Mouse (Mus musculus): ENCODE results near the gene Fat1. TPM values are rescaled to one million over a fixed set of nuclear protein-coding genes. Genes with fewer than 3 reads are reported as not detected.

Gene Fat1
- polyA plus RNA-seq, 1 experiment: 34.8 TPM

DNA sequence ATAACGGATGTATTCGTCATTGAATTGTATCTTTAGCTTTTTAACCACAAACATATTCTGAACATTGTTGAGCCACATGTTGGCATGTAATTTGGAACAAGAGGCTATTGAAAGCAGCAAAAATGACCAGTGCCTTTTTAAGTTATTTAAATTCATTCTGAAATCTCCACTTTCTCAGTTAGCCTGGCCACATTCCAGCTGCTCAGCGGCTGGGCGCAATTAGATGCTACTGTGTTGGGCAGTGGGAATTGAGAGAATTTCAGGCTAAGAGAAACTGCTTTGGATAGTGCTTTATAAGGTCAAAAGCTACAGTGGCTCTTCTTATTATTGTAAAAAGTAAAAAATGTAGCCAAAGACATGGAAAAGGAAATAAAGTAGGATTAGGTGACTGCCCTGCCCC, 67.4 kb downstream of the Fat1 start:
- DNase-seq (ENCODE audit: low read depth): no peak

DNA sequence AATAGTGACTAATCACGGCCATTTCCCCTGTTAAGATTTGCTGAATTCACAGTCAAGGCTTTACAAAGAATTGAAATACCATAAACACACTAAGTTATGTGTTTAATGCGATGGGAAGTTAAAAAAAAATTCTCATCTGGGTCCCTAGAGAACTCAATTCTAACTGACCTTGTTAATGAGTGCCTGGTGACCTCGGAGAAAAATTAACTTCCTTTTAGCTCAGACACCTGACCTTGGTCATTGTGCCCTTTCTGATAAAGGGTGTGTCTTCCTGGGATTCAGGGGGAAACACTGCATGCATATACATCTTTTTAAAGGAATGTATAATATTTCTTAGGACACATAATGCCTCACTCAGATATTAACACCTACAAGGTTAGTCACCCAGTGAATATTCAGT, 68.8 kb downstream of the Fat1 start:
- DNase-seq (ENCODE audit: low read depth): no peak

- no peak for DNase-seq (ENCODE audit: low read depth)
These were observed 75.4 kb downstream of the Fat1 start for GRCm38 (mm10) chr8:45010685-45011084.

DNA sequence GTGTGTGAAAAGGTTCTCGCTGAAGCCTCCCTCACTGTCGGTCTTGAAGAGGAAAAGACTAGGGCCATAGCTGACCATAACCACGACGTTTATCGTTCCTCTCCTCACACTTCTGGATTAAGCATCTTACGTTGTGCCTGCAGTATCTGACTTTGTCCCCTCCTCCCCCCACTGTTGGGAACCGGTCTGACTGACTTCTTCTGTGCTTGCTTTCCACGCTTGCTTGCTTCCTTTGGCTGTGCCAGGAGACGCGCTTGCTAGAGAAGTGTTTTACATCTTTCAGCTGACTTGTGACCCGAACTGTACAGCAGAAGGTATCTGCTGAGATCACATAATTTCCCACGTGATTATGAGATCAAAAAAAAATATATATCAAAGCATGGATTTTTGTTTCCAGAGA, 76.5 kb downstream of the Fat1 start:
- no peak for DNase-seq (ENCODE audit: low read depth)

DNA sequence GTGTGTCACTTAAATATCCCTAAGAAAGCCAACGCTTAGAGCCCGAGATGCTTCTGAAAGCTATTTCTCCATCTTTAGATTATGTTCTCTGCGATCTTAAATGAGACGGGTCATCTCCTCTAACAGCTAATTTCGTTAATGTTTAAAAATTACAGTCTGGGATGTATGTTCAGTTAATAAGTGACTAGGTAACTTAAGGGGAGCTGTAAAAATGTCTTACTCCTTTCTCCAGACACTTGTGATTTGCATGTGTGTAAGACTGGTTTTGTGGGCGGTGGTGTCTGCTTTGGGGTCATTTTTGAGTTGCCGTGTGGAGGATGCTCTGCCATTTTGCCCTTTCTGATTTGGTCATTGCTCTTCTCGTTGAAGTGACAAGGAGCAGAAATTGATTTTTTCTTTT, 78.6 kb downstream of the Fat1 start:
- DNase-seq (ENCODE audit: low read depth): no peak

DNA sequence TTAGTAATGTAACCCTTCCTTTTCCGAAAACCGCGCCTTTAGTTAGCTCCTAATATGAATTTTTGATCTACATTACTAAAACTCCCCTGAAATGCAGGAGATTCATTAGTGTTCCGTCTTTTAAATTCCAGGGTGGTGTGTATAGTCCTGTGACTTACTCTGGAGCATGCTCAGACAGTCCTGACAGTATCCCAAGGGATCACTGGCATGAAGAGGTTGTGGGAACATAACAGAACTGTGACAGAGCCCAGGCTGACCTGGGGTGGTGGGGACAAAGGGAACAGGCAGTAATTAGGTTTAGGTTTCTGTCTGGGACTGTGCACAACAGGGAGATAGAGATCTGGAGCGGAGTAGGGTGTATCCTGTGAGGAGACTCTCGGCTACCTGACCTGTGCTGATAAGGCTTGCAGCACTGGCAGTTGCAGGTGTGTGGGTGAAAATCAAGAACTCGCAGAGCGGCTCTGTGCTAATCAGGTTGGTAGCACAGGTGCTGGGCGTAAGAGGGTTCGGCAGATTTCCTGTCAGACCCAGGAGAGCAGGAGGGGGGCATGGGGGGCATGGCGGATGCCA, 79.3 kb downstream of the Fat1 start:
- no peak for DNase-seq (ENCODE audit: low read depth)

DNA sequence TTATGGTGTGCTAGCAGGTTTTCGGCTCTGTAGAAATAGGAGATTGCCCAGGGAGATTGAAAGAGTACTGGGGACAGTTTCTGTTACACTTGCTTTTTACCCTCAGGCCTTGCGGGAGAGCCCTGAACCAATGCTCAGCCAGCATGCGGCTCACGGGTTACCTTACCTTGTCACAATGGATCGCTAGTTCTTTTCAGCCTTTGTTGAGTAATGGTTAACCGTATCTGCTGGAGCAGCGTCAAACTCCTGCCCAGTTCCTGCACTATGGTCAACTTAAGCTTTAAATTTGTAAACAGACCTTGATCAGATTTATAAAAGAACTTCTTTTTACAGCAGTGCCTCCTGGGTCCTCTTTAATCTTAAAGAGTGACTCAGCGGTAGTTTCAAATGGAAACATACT, 80.6 kb downstream of the Fat1 start:
- DNase-seq (ENCODE audit: low read depth): no peak

DNA sequence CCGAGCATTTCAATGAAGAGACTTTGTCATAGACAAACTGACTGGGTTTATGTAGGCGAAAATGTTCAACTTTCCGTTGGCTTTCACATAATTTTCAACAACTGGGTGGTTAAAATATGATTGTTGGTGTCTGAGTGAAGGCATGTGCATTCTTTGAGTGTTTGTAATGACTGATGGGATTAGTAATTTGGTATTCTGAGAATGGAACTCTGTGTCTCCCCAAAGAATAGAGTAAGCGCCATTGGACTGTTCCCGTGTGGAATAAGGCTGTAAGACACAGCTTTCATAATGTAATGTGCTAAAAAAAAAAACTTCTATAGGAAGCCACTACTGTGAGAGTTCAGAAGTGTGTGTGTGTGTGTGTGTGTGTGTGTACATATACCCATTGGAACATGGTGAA, 84.0 kb downstream of the Fat1 start:
- DNase-seq (ENCODE audit: low read depth): no peak

GRCm38 (mm10) chr8:45021171-45021570, 85.9 kb downstream of the Fat1 start:
- no peak for DNase-seq (ENCODE audit: low read depth)

GRCm38 (mm10) chr8:45021911-45022665, 86.8 kb downstream of the Fat1 start:
- DNase-seq (ENCODE audit: low read depth): no peak

GRCm38 (mm10) chr8:45028081-45028497, 92.8 kb downstream of the Fat1 start:
- no peak for DNase-seq (ENCODE audit: low read depth)

- DNase-seq (ENCODE audit: low read depth): no peak
These were observed 103.1 kb downstream of the Fat1 start for GRCm38 (mm10) chr8:45038350-45038749.

DNA sequence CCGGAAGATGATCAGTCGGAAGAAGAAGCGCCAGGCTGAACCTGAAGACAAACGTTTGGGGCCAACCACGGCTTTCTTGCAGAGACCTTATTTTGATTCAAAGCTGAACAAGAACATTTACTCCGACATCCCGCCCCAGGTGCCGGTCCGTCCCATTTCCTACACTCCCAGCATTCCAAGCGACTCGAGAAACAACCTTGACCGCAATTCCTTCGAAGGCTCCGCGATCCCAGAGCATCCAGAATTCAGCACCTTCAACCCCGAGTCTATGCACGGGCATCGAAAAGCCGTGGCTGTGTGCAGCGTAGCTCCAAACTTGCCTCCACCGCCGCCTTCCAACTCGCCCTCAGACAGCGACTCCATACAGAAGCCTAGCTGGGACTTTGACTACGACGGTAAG, 108.9 kb downstream of the Fat1 start:
- DNase-seq (ENCODE audit: low read depth): no peak

- no peak for DNase-seq (ENCODE audit: low read depth)
These were observed 115.2 kb downstream of the Fat1 start for GRCm38 (mm10) chr8:45050451-45050850.

- DNase-seq (ENCODE audit: low read depth): no peak
These were observed 116.0 kb downstream of the Fat1 start for GRCm38 (mm10) chr8:45051236-45051635.

DNA sequence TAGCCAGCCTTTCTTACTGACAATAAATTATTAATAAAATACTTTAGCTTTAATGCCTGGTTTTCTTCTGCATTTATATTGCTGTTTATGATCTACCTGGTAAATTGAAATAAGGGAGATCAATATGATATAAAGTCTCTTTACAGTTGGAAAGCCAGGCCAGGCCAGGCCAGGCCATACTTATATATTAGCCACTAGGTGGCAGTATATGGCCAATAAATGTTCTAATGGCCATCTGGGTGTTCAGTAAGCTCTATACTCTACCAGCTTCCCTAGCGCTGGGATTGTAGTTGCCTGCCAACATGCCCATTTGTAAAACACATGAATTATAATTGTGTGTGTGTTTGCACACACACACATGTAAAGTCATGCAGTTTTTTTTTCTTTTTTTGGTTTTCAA, 117.0 kb downstream of the Fat1 start:
- no peak for DNase-seq (ENCODE audit: low read depth)

GRCm38 (mm10) chr8:45052618-45053017, 117.4 kb downstream of the Fat1 start:
- DNase-seq (ENCODE audit: low read depth): no peak

- DNase-seq (ENCODE audit: low read depth): no peak
These were observed 120.3 kb downstream of the Fat1 start for GRCm38 (mm10) chr8:45055500-45055899.

- no peak for DNase-seq (ENCODE audit: low read depth)
These were observed 121.6 kb downstream of the Fat1 start for GRCm38 (mm10) chr8:45056810-45057209.

GRCm38 (mm10) chr8:45060083-45060482, 124.8 kb downstream of the Fat1 start:
- no peak for DNase-seq (ENCODE audit: low read depth)

DNA sequence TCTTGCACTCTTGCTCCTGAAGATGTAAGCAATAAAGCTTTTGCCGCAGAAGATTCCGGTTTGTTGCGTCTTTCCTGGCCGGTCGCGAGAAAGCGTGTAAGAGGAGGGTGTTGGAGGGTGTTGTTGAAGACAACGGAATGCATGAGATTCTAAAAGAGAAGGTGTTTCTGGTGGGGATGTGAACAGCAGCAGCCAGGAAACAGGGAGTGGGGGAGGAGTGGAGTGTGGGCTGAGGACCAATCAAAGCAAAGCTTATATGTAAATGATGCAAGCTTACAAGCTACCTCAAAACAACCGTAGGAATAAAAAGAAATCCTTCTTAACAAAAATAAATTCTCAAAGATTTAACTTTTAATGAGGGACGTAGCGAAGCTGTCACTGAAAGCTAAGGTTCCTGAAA, 127.1 kb downstream of the Fat1 start:
- DNase-seq (ENCODE audit: low read depth): no peak

DNA sequence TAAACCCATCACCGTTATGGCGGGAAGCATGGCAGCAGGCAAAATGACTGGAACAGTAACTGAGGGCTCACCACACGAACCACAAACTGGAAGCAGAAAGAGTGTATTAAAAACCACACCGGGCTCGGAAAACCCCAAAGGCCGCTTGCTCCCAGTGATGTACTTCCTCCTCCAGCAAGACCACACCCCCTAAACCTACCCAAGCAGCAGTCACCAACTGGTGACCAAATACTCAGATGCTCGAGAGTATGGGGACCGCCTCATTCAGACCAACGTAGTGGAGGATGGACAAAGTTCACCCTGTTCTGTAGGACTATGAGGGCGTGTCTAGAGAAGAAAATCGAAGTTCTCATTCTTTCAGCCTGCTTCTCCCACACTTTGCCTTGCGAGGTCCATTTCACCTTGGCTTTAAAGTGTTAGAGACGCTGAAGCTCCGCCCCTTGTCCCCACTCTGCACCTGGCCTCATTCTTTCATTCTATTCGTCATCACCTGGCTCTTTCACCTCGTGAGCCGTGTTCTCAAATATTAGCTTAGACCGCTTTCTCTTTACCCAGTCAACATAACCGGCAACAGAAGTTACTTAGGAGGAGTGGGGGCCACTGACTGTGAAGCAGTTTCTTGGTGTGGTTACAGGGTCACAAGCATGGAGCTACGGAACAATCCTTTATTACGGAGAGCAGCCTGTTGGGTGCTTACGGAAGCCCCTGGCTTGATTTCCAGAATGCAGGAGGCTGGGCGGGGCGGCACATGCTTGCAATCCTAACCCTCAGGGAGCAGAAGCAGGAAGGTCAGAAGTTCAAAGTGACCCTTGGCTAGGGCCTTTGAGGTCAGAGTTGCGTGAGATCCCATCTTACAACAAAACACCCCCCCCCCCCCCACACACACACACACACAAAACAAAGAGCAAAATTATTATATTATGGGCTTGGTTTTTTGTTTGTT, 128.0 kb downstream of the Fat1 start:
- DNase-seq (ENCODE audit: low read depth): no peak

Data from gonadal fat pad, adult 2 months (tissue).